Mouse (Mus musculus) liver, postnatal 0 days (tissue): Measurements from ENCODE around the gene Slc19a1. TPM values are rescaled to one million over a fixed set of nuclear protein-coding genes. Genes with fewer than 3 reads are reported as not detected.

Experiments used
- ATAC-seq: fragments of 200-750 bp; cut with Nextera tagmentation; 2 replicates; pipeline ENCODE4 v1.8.0; 2017; ENCODE audit warnings: mild to moderate bottlenecking, moderate library complexity
- DNase-seq: peaks from one replicate; pipeline ENCODE4 v3.0.0-alpha.2; 2016
- H3K27ac ChIP-seq: fragments of 300-500 bp; sonication (generic); 2 replicates; pipeline ENCODE4 v1.5.1; 2014; ENCODE audit warnings: antibody characterized with exemption, moderate library complexity, mild to moderate bottlenecking, low read depth
- H3K27me3 ChIP-seq: fragments of 300-500 bp; sonication (generic); 2 replicates; pipeline ENCODE4 v1.6.1; 2014; ENCODE audit warnings: low read length, control low read depth, mixed read lengths; ENCODE audit not compliant: insufficient read depth
- H3K36me3 ChIP-seq: fragments of 300-500 bp; sonication (generic); replicated peaks from 2 replicates; pipeline ENCODE4 v1.6.1; 2014; ENCODE audit warnings: mild to moderate bottlenecking, control low read depth, low read length, moderate library complexity, mixed read lengths; ENCODE audit not compliant: insufficient read depth
- H3K4me1 ChIP-seq: fragments of 300-500 bp; sonication (generic); 2 replicates; pipeline ENCODE4 v1.6.1; 2014; ENCODE audit warnings: antibody characterized with exemption, mild to moderate bottlenecking, control low read depth; ENCODE audit not compliant: insufficient read depth
- H3K4me2 ChIP-seq: fragments of 300-500 bp; sonication (generic); 2 replicates; pipeline ENCODE4 v1.6.1; 2014; ENCODE audit warnings: low read depth, mild to moderate bottlenecking, low read length, moderate library complexity, mixed read lengths
- H3K4me3 ChIP-seq: fragments of 300-500 bp; sonication (generic); 2 replicates; pipeline ENCODE4 v1.5.1; 2014; ENCODE audit warnings: low read depth, low read length
- H3K9ac ChIP-seq: fragments of 300-500 bp; sonication (generic); replicated peaks from 2 replicates; pipeline ENCODE4 v1.6.1; 2014; ENCODE audit warnings: mild to moderate bottlenecking, moderate library complexity
- H3K9me3 ChIP-seq: fragments of 300-500 bp; sonication (generic); 2 replicates; pipeline ENCODE4 v1.6.1; 2016; ENCODE audit warnings: mild to moderate bottlenecking, control low read depth, low read length, mixed read lengths
- CTCF ChIP-seq: sonication (generic); IDR thresholded peaks from 2 replicates; pipeline ENCODE4 v1.5.1; 2016; ENCODE audit warnings: antibody characterized with exemption, low read depth
- EP300 ChIP-seq: IDR thresholded peaks from 2 replicates; pipeline ENCODE4 v1.6.1; 2016; ENCODE audit warnings: antibody characterized with exemption, low read depth, mild to moderate bottlenecking
- WGBS: fragments of 180-500 bp; shearing (Covaris S2); extraction: QIAGEN DNeasy Blood & Tissue Kit; methylation state at CpG from one replicate; pipeline ENCODE4 v1.1.7; 2014; ENCODE audit not compliant: insufficient replicate concordance; 5-methylcytosine and 5-hydroxymethylcytosine counted together
- polyA plus RNA-seq: library from polyadenylated mRNA; unstranded; fragments of >200 nt; fragmentation: Nextera tagmentation; extraction: Ambion mirVana; gene quantifications from 2 replicates; pipeline ENCODE4 v1.2.1, GENCODE M21; 2015

Slc19a1 gene
- polyA plus RNA-seq, 1 experiment from 2014 or later = 10.5 TPM

DNA sequence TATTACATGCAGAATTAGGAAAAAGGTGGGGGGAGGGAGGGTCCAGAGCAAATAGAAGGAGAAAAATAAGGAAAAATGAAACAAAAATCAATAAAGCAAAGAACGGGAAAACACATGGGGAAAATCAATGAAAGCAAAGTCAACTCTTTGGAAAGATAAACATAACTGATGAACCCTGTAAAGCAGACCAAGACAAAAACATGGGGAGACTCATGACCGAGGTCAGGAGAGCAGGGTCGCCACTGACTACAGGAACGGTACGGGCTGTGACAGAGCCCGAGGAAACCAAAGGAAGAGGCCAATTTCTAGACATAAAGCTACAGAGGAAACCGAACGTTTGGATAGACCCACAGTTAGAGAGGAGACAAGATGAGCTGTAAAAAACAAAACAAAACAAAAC, 71.6 kb downstream of the Slc19a1 start:
- Histone ChIP-seq H3K4me1 (peaks cover 13% of the 10 kb centered on the region), H3K9ac (no peak overlapping the region), H3K4me2 (no peak overlapping the region; the same call in 1 of the 2 replicates), H3K9me3 (no peaks in the 10 kb centered on the region), H3K27me3 (no peaks in the 10 kb centered on the region), H3K27ac (peak overlapping the region; percentile 85), H3K36me3 (no peaks in the 10 kb centered on the region), H3K4me3 (no peak overlapping the region)
- no peak for TF ChIP-seq CTCF
- peak; percentile 89 for TF ChIP-seq EP300
- DNase-seq (no peak), ATAC-seq (peak; percentile 80)
- WGBS = 8% methylated on average over 8 of the region's 8 CpGs

DNA sequence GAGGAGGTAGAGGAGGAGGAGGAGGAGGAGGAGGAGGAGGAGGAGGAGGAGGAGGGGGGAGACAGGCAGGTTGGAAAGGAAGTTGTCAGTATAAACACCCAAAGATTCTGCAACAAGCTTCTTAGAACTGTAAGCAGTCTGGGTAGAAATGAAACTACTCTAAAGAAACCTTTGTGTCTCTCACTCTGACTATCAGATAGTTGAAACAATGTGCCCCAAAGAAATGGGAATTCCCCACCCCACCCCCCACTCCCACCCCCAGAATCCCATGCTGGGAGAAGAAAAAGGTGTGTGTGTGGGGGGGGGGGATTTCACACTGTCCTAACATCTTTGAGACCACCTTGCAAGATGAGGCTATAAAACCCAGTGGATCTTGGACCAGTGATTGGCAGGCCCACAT, 72.3 kb downstream of the Slc19a1 start:
- TF ChIP-seq CTCF = no peak
- TF ChIP-seq EP300 = no peak
- no peak overlapping the region for H3K9ac ChIP-seq
- DNase-seq (no peak), ATAC-seq (no peak)
- no peak overlapping the region for H3K4me3 ChIP-seq
- peak overlapping the region; percentile 85 for H3K27ac ChIP-seq
- H3K4me1 ChIP-seq = peaks cover 9% of the 10 kb centered on the region
- no peaks in the 10 kb centered on the region for H3K27me3 ChIP-seq
- H3K36me3 ChIP-seq = no peaks in the 10 kb centered on the region
- H3K9me3 ChIP-seq = no peaks in the 10 kb centered on the region
- H3K4me2 ChIP-seq = peak overlapping the region; percentile 27; the same call in 1 of the 2 replicates

DNA sequence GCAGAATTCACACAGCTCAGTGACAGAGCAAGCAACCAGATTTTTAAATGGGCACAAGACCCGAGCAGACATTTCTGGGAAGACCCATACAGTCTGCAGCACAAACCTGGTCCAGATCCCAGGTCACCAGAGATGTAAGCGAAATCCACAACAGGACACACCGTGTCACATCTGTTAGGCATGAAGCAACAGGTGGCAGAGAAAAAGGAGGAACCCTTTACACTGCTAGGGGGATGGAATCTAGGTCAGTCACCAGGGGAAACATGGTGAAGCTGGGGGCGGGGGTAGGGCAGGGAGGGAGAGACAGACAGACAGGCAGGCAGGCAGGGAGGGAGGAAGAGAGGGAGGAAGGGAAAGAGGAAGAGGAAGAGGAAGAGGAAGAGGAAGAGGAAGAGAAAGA, 76.1 kb downstream of the Slc19a1 start:
- H3K9ac ChIP-seq = no peak overlapping the region
- no peak for DNase-seq
- no peak overlapping the region for H3K4me3 ChIP-seq
- H3K9me3 ChIP-seq = no peaks in the 10 kb centered on the region
- peaks cover 3% of the 10 kb centered on the region for H3K4me1 ChIP-seq
- H3K4me2 ChIP-seq = no peak overlapping the region
- peak overlapping the region; percentile 87 for H3K27ac ChIP-seq
- ATAC-seq = no peak; the same call in 1 of the 2 replicates
- H3K27me3 ChIP-seq = no peaks in the 10 kb centered on the region
- WGBS = 60% methylated on average over 4 of the region's 4 CpGs
- H3K36me3 ChIP-seq = no peaks in the 10 kb centered on the region
- no peak for TF ChIP-seq EP300
- no peak for TF ChIP-seq CTCF

DNA sequence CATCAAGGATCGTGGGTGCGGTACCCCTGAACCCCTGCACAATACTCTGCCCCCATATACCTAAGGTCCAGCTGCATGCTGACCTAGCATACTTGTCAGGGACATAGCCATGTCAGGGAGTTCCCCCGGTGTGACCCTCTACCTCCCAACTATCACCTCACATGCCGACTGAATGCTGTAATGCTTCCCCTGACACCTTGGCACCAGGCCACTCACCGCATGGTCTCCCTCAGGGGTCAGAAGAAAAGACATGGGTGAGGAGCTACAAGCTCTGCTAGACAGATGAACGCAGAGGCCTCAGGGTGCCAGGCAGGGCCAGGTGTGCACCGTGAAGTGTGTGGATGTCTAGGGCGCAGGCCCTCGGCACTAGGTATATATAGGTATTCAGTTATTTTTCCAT, 78.0 kb downstream of the Slc19a1 start:
- no peak for TF ChIP-seq EP300
- TF ChIP-seq CTCF = no peak
- no peak for ATAC-seq
- no peaks in the 10 kb centered on the region for H3K36me3 ChIP-seq
- H3K27ac ChIP-seq = peak overlapping the region; percentile 87
- no peaks in the 10 kb centered on the region for H3K27me3 ChIP-seq
- peak overlapping the region; percentile 70 for H3K4me2 ChIP-seq
- H3K9ac ChIP-seq = peak overlapping the region; percentile 84
- peak; percentile 63 for DNase-seq
- H3K9me3 ChIP-seq = no peaks in the 10 kb centered on the region
- WGBS = 75% methylated on average over 9 of the region's 9 CpGs
- peak overlapping the region; percentile 58; the same call in 1 of the 2 replicates for H3K4me3 ChIP-seq
- H3K4me1 ChIP-seq = peaks cover 2% of the 10 kb centered on the region

Other genes starting within 250 kb of the Slc19a1 start
- gene Pcbp3, start 70.4 kb upstream of the Slc19a1 start, polyA plus RNA-seq = 2.7 and 2.9 TPM in 2 replicates
- 137 and 167 TPM in 2 replicates for gene Col18a1, start 134.3 kb downstream of the Slc19a1 start, polyA plus RNA-seq
- 16.4 and 17.2 TPM in 2 replicates for gene Pofut2, start 227.0 kb downstream of the Slc19a1 start, polyA plus RNA-seq